9 mouse cellular contexts compared by ENCODE assay signal in the genomic region with DNA sequence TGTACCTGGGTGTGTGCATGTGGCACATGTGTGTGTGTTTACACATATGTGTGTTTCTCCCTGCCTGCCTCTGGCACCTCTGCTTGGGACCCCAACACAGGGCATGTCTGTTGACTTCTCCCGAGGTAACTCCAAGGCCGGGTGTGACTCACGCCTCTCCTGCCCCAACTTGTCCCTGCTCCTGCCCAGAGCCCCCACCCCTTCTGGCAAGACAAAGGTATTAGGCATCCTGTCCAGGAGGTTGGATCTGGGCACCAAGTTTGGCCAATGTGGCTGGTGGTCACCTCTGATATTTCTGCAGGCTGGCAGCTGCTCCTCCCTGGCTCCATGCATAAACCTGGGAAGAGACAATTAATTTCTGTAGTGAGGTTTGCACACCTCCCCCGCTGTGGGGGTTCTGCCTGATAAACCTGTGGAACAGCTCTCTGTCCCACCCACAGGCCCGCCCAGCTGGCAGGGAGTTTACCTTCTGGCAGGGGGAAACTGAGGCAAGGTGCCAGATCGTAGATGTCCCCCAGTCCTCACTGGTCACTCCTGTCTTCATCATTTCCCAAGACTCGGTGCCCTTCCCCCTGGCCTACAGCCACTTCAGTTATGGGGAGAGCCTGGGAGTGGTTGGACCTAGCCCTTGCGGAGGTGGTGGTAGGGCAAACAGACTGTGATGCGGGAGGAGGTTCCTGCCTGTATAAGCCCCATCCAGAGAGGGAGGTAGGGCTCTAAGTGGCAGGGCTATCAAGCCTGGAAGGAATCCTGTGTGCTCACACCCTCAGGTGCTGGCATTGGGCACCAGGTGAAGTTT. TPM values are rescaled to one million over a fixed set of nuclear protein-coding genes. Genes with fewer than 3 reads are reported as not detected.
A peak's percentile ranks its signal among the peaks of the same experiment; 100 is the strongest.
DNase-seq lines count a peak whose midpoint lies in the region; ATAC-seq lines count a peak whose summit lies in the region.
"Had no signal": no experiment of that assay in that cellular context is flagged by ENCODE, and none has a peak within 500 bp of the region (broad histone marks: within the 10 kb centered on the region; RNA-seq: fewer than 3 reads in every experiment).

No protein-coding gene starts in this region.

- no peak for ATAC-seq in kidney, embryonic 16.5 days (ENCODE audit: low FRiP score, low TSS enrichment)
- ATAC-seq in limb, embryonic 13.5 days (ENCODE audit: low FRiP score, low read depth), result no peak
- no peak for ATAC-seq in stomach, embryonic 15.5 days (ENCODE audit: insufficient read depth, low FRiP score, low read depth)
- no peak for ATAC-seq in hindbrain, embryonic 14.5 days (ENCODE audit: low FRiP score)

- no peaks in the 10 kb centered on the region for H3K27me3 ChIP-seq in kidney, embryonic 16.5 days (ENCODE audit: insufficient read depth, low read length)
- no peaks in the 10 kb centered on the region for H3K27me3 ChIP-seq in embryonic facial prominence, embryonic 10.5 days (replicated peaks; ENCODE audit: low read depth, poor library complexity, severe bottlenecking)
- no peaks in the 10 kb centered on the region for H3K27me3 ChIP-seq in limb, embryonic 13.5 days
- no peaks in the 10 kb centered on the region for H3K27me3 ChIP-seq in stomach, embryonic 15.5 days (replicated peaks)
- H3K27me3 ChIP-seq in hindbrain, embryonic 14.5 days (ENCODE audit: control insufficient read depth, insufficient read depth, low read length), result no peaks in the 10 kb centered on the region

- peaks cover 14% of the 10 kb centered on the region for H3K4me1 ChIP-seq in kidney, embryonic 16.5 days (ENCODE audit: insufficient read depth, low read length)
- peaks cover 34% of the 10 kb centered on the region for H3K4me1 ChIP-seq in embryonic facial prominence, embryonic 10.5 days
- peaks cover 30% of the 10 kb centered on the region for H3K4me1 ChIP-seq in limb, embryonic 13.5 days
- H3K4me1 ChIP-seq in stomach, embryonic 15.5 days, result peaks cover 22% of the 10 kb centered on the region
- 0 out of 2 replicates have a peak, but pooled peaks cover 5% of the 10 kb centered on the region for H3K4me1 ChIP-seq in hindbrain, embryonic 14.5 days (replicated peaks; ENCODE audit: control insufficient read depth, insufficient read depth, low read length)

- 0 out of 2 replicates have a peak overlapping the region, but pooled peaks have one; percentile 6 for H3K9ac ChIP-seq in kidney, embryonic 16.5 days (replicated peaks; ENCODE audit: low read length)
- H3K9ac ChIP-seq in limb, embryonic 13.5 days, result peak overlapping the region; percentile 75
- no peak overlapping the region for H3K9ac ChIP-seq in stomach, embryonic 15.5 days
- H3K9ac ChIP-seq in hindbrain, embryonic 14.5 days, result no peak overlapping the region
- H3K9ac ChIP-seq: liver, embryonic 14.5 days had no signal

- H3K36me3 ChIP-seq in kidney, embryonic 16.5 days (ENCODE audit: insufficient read depth, low read length), result peaks cover 7% of the 10 kb centered on the region; the same call in 1 of the 2 replicates
- H3K36me3 ChIP-seq in embryonic facial prominence, embryonic 10.5 days (replicated peaks), result peaks cover 23% of the 10 kb centered on the region
- peaks cover 29% of the 10 kb centered on the region for H3K36me3 ChIP-seq in limb, embryonic 13.5 days
- H3K36me3 ChIP-seq in stomach, embryonic 15.5 days, result peaks cover 17% of the 10 kb centered on the region; the same call in 1 of the 2 replicates
- H3K36me3 ChIP-seq in hindbrain, embryonic 14.5 days (replicated peaks; ENCODE audit: control insufficient read depth, insufficient read depth), result no peaks in the 10 kb centered on the region

- H3K4me2 ChIP-seq in kidney, embryonic 16.5 days (replicated peaks; ENCODE audit: low read depth, low read length), result peak overlapping the region; percentile 66; the same call in 1 of the 2 replicates
- peak overlapping the region; percentile 81 for H3K4me2 ChIP-seq in limb, embryonic 13.5 days (replicated peaks)
- H3K4me2 ChIP-seq in stomach, embryonic 15.5 days, result peak overlapping the region; percentile 72
- H3K4me2 ChIP-seq in hindbrain, embryonic 14.5 days (replicated peaks), result no peak overlapping the region

- no peak for DNase-seq in kidney, postnatal 4 days
- no peak for DNase-seq in embryonic facial prominence, embryonic 10.5 days (ENCODE audit: low spot score)
- DNase-seq in T-cell, adult 2 months (ENCODE audit: low spot score), result no peak
- no peak for DNase-seq in hindbrain, embryonic 14.5 days (ENCODE audit: low spot score)
- DNase-seq: thymus, postnatal 25 days had no signal

- H3K4me3 ChIP-seq in kidney, embryonic 16.5 days (ENCODE audit: low read length), result no peak overlapping the region
- H3K4me3 ChIP-seq in embryonic facial prominence, embryonic 10.5 days, result peak overlapping the region; percentile 85
- H3K4me3 ChIP-seq in limb, embryonic 13.5 days, result 0 out of 2 replicates have a peak overlapping the region, but pooled peaks have one; percentile 66
- H3K4me3 ChIP-seq in stomach, embryonic 15.5 days (replicated peaks), result peak overlapping the region; percentile 71
- no peak overlapping the region for H3K4me3 ChIP-seq in hindbrain, embryonic 14.5 days (replicated peaks; ENCODE audit: low read length)

- WGBS in kidney, embryonic 16.5 days, result 80% methylated on average over 9 of the region's 9 CpGs
- WGBS in embryonic facial prominence, embryonic 10.5 days, result 77% methylated on average over 9 of the region's 9 CpGs
- 79% methylated on average over 9 of the region's 9 CpGs for WGBS in limb, embryonic 13.5 days
- 58% methylated on average over 9 of the region's 9 CpGs for WGBS in stomach, embryonic 15.5 days
- WGBS in hindbrain, embryonic 14.5 days, result 93% methylated on average over 9 of the region's 9 CpGs

- no peak overlapping the region for H3K27ac ChIP-seq in kidney, embryonic 16.5 days (ENCODE audit: low read length)
- H3K27ac ChIP-seq in embryonic facial prominence, embryonic 10.5 days (replicated peaks), result 0 out of 2 replicates have a peak overlapping the region, but pooled peaks have one; percentile 49
- no peak overlapping the region for H3K27ac ChIP-seq in limb, embryonic 13.5 days
- H3K27ac ChIP-seq in stomach, embryonic 15.5 days, result peak overlapping the region; percentile 80
- H3K27ac ChIP-seq in hindbrain, embryonic 14.5 days, result no peak overlapping the region
- H3K27ac ChIP-seq: liver, embryonic 14.5 days had no signal

- H3K9me3 ChIP-seq in kidney, embryonic 16.5 days (ENCODE audit: low read length), result no peaks in the 10 kb centered on the region
- no peaks in the 10 kb centered on the region for H3K9me3 ChIP-seq in embryonic facial prominence, embryonic 10.5 days
- H3K9me3 ChIP-seq in limb, embryonic 13.5 days, result no peaks in the 10 kb centered on the region
- no peaks in the 10 kb centered on the region for H3K9me3 ChIP-seq in stomach, embryonic 15.5 days
- H3K9me3 ChIP-seq in hindbrain, embryonic 14.5 days (ENCODE audit: control insufficient read depth, low read length), result no peaks in the 10 kb centered on the region

RNA-seq across cellular contexts. Expression of a gene that starts 1.7 kb away (rescaled TPM):
- 0.80 and 1.5 TPM in 2 replicates for polyA plus RNA-seq in kidney, embryonic 16.5 days (2015; fragmentation: Nextera tagmentation; extraction: Ambion mirVana)
- polyA plus RNA-seq in embryonic facial prominence, embryonic 10.5 days (2016; fragmentation: Nextera tagmentation; extraction: Ambion mirVana), result 0.12 and 0.39 TPM in 2 replicates
- polyA plus RNA-seq in limb, embryonic 13.5 days (2015; fragmentation: Nextera tagmentation; extraction: Ambion mirVana), result 0.52 and 0.70 TPM in 2 replicates
- polyA plus RNA-seq in stomach, embryonic 15.5 days (2015; fragmentation: Nextera tagmentation; extraction: Ambion mirVana), result 1.3 and 1.5 TPM in 2 replicates
- 0.56 and 0.63 TPM in 2 replicates for polyA plus RNA-seq in hindbrain, embryonic 14.5 days (2014; fragmentation: Nextera tagmentation; extraction: Ambion mirVana)

RNA-seq across cellular contexts. Expression of a gene that starts 26.8 kb away (rescaled TPM):
- 93.0 and 96.2 TPM in 2 replicates for polyA plus RNA-seq in kidney, embryonic 16.5 days (2015; fragmentation: Nextera tagmentation; extraction: Ambion mirVana)
- 122 and 130 TPM in 2 replicates for polyA plus RNA-seq in embryonic facial prominence, embryonic 10.5 days (2016; fragmentation: Nextera tagmentation; extraction: Ambion mirVana)
- 88.7 and 97.6 TPM in 2 replicates for polyA plus RNA-seq in limb, embryonic 13.5 days (2015; fragmentation: Nextera tagmentation; extraction: Ambion mirVana)
- polyA plus RNA-seq in stomach, embryonic 15.5 days (2015; fragmentation: Nextera tagmentation; extraction: Ambion mirVana), result 70.2 and 74.3 TPM in 2 replicates
- 46.7 and 51.5 TPM in 2 replicates for polyA plus RNA-seq in hindbrain, embryonic 14.5 days (2014; fragmentation: Nextera tagmentation; extraction: Ambion mirVana)

RNA-seq across cellular contexts. Expression of a gene that starts 31.4 kb away (rescaled TPM):
- polyA plus RNA-seq in kidney, embryonic 16.5 days (2015; fragmentation: Nextera tagmentation; extraction: Ambion mirVana), result 84.2 and 89.5 TPM in 2 replicates
- polyA plus RNA-seq in embryonic facial prominence, embryonic 10.5 days (2016; fragmentation: Nextera tagmentation; extraction: Ambion mirVana), result 81.8 and 83.5 TPM in 2 replicates
- polyA plus RNA-seq in limb, embryonic 13.5 days (2015; fragmentation: Nextera tagmentation; extraction: Ambion mirVana), result 73.1 and 82.9 TPM in 2 replicates
- 67.3 and 73.4 TPM in 2 replicates for polyA plus RNA-seq in stomach, embryonic 15.5 days (2015; fragmentation: Nextera tagmentation; extraction: Ambion mirVana)
- 80.0 and 84.9 TPM in 2 replicates for polyA plus RNA-seq in hindbrain, embryonic 14.5 days (2014; fragmentation: Nextera tagmentation; extraction: Ambion mirVana)

RNA-seq across cellular contexts. Expression of a gene that starts 33.0 kb away (rescaled TPM):
- 25.9 and 28.7 TPM in 2 replicates for polyA plus RNA-seq in kidney, embryonic 16.5 days (2015; fragmentation: Nextera tagmentation; extraction: Ambion mirVana)
- polyA plus RNA-seq in embryonic facial prominence, embryonic 10.5 days (2016; fragmentation: Nextera tagmentation; extraction: Ambion mirVana), result 11.0 and 14.0 TPM in 2 replicates
- polyA plus RNA-seq in limb, embryonic 13.5 days (2015; fragmentation: Nextera tagmentation; extraction: Ambion mirVana), result 11.8 and 15.5 TPM in 2 replicates
- 11.4 and 13.8 TPM in 2 replicates for polyA plus RNA-seq in stomach, embryonic 15.5 days (2015; fragmentation: Nextera tagmentation; extraction: Ambion mirVana)
- polyA plus RNA-seq in hindbrain, embryonic 14.5 days (2014; fragmentation: Nextera tagmentation; extraction: Ambion mirVana), result 12.4 and 15.4 TPM in 2 replicates

RNA-seq across cellular contexts. Expression of a gene that starts 55.6 kb away (rescaled TPM):
- polyA plus RNA-seq in kidney, embryonic 16.5 days (2015; fragmentation: Nextera tagmentation; extraction: Ambion mirVana), result 132 and 150 TPM in 2 replicates
- 185 and 205 TPM in 2 replicates for polyA plus RNA-seq in embryonic facial prominence, embryonic 10.5 days (2016; fragmentation: Nextera tagmentation; extraction: Ambion mirVana)
- polyA plus RNA-seq in limb, embryonic 13.5 days (2015; fragmentation: Nextera tagmentation; extraction: Ambion mirVana), result 130 and 148 TPM in 2 replicates
- polyA plus RNA-seq in stomach, embryonic 15.5 days (2015; fragmentation: Nextera tagmentation; extraction: Ambion mirVana), result 104 and 127 TPM in 2 replicates
- 103 and 112 TPM in 2 replicates for polyA plus RNA-seq in hindbrain, embryonic 14.5 days (2014; fragmentation: Nextera tagmentation; extraction: Ambion mirVana)

Comparison
In these comparisons a context has a peak if more than half of its experiments do, and no peak if none do; other contexts are left out.
1. H3K27ac ChIP-seq: peak in embryonic facial prominence, embryonic 10.5 days (single experiment) and stomach, embryonic 15.5 days (single experiment); none in kidney, embryonic 16.5 days (single experiment), limb, embryonic 13.5 days (single experiment) and hindbrain, embryonic 14.5 days (single experiment).
2. H3K4me3 ChIP-seq: peak in embryonic facial prominence, embryonic 10.5 days (single experiment), limb, embryonic 13.5 days (single experiment) and stomach, embryonic 15.5 days (single experiment); none in kidney, embryonic 16.5 days (single experiment) and hindbrain, embryonic 14.5 days (single experiment).
3. H3K9ac ChIP-seq: peak in kidney, embryonic 16.5 days (single experiment) and limb, embryonic 13.5 days (single experiment); none in stomach, embryonic 15.5 days (single experiment) and hindbrain, embryonic 14.5 days (single experiment).